Mouse (Mus musculus): ENCODE results near the gene Prkca.

Prkca gene

GRCm38 (mm10) chr11:108063096-108063495 is 280.6 kb downstream of the Prkca start:
- no peak for DNase-seq (ENCODE audit: low read depth)

- no peak for DNase-seq (ENCODE audit: low read depth)
Measured at GRCm38 (mm10) chr11:108061571-108062479, 281.9 kb downstream of the Prkca start.

- DNase-seq (ENCODE audit: low read depth) = no peak
Measured at GRCm38 (mm10) chr11:108057138-108057537, 286.6 kb downstream of the Prkca start.

- DNase-seq (ENCODE audit: low read depth) = no peak
Measured at GRCm38 (mm10) chr11:108054647-108055046, 289.1 kb downstream of the Prkca start.

GRCm38 (mm10) chr11:108053746-108054145 is 290.0 kb downstream of the Prkca start:
- no peak for DNase-seq (ENCODE audit: low read depth)

- no peak for DNase-seq (ENCODE audit: low read depth)
Measured at GRCm38 (mm10) chr11:108041669-108042068, 302.1 kb downstream of the Prkca start.

GRCm38 (mm10) chr11:108040823-108041222 is 302.9 kb downstream of the Prkca start:
- no peak for DNase-seq (ENCODE audit: low read depth)

GRCm38 (mm10) chr11:108039761-108040160 is 304.0 kb downstream of the Prkca start:
- no peak for DNase-seq (ENCODE audit: low read depth)

- no peak for DNase-seq (ENCODE audit: low read depth)
Measured at GRCm38 (mm10) chr11:108038989-108039388, 304.7 kb downstream of the Prkca start.

- no peak for DNase-seq (ENCODE audit: low read depth)
Measured at GRCm38 (mm10) chr11:108036339-108036738, 307.4 kb downstream of the Prkca start.

- no peak for DNase-seq (ENCODE audit: low read depth)
Measured at GRCm38 (mm10) chr11:108035761-108036160, 308.0 kb downstream of the Prkca start.

- DNase-seq (ENCODE audit: low read depth) = no peak
Measured at GRCm38 (mm10) chr11:108034376-108034775, 309.4 kb downstream of the Prkca start.

GRCm38 (mm10) chr11:108032568-108032967 is 311.2 kb downstream of the Prkca start:
- peak; percentile 72 for DNase-seq (ENCODE audit: low read depth)

GRCm38 (mm10) chr11:108030956-108031604 is 312.6 kb downstream of the Prkca start:
- DNase-seq (ENCODE audit: low read depth) = peak; percentile 47

GRCm38 (mm10) chr11:108029321-108029720 is 314.4 kb downstream of the Prkca start:
- DNase-seq (ENCODE audit: low read depth) = no peak

- no peak for DNase-seq (ENCODE audit: low read depth)
Measured at GRCm38 (mm10) chr11:108028398-108028797, 315.3 kb downstream of the Prkca start.

- DNase-seq (ENCODE audit: low read depth) = peak; percentile 34
Measured at GRCm38 (mm10) chr11:108025726-108026425, 317.9 kb downstream of the Prkca start.

GRCm38 (mm10) chr11:108023188-108023587 is 320.5 kb downstream of the Prkca start:
- DNase-seq (ENCODE audit: low read depth) = no peak

- no peak for DNase-seq (ENCODE audit: low read depth)
Measured at GRCm38 (mm10) chr11:108020889-108021288, 322.8 kb downstream of the Prkca start.

- no peak for DNase-seq (ENCODE audit: low read depth)
Measured at GRCm38 (mm10) chr11:108015284-108015683, 328.4 kb downstream of the Prkca start.

- no peak for DNase-seq (ENCODE audit: low read depth)
Measured at GRCm38 (mm10) chr11:108013390-108013789, 330.3 kb downstream of the Prkca start.

- DNase-seq (ENCODE audit: low read depth) = peak; percentile 38
Measured at GRCm38 (mm10) chr11:108010465-108010864, 333.3 kb downstream of the Prkca start.

GRCm38 (mm10) chr11:107998891-107999290 is 344.8 kb downstream of the Prkca start:
- DNase-seq (ENCODE audit: low read depth) = no peak

All from 416B (cell line).